Mouse (Mus musculus) embryonic facial prominence, embryonic 15.5 days (tissue): ENCODE results near the gene Fbxo7. TPM values are rescaled to one million over a fixed set of nuclear protein-coding genes. Genes with fewer than 3 reads are reported as not detected.
A peak's percentile ranks its signal among the peaks of the same experiment; 100 is the strongest.

Experiments
- ATAC-seq: fragments of 200-750 bp; cut with Nextera tagmentation; 2 replicates; pipeline ENCODE4 v1.8.0; 2017; ENCODE audit warnings: low read depth, moderate TSS enrichment; ENCODE audit not compliant: insufficient number of reproducible peaks, low FRiP score, low TSS enrichment
- H3K27ac ChIP-seq: fragments of 300-500 bp; sonication (generic); replicated peaks from 2 replicates; pipeline ENCODE4 v1.5.1; 2015; ENCODE audit warnings: mild to moderate bottlenecking, inconsistent platforms
- H3K27me3 ChIP-seq: fragments of 300-500 bp; sonication (generic); 2 replicates; pipeline ENCODE4 v1.6.1; 2015; ENCODE audit warnings: inconsistent platforms
- H3K36me3 ChIP-seq: fragments of 300-500 bp; sonication (generic); 2 replicates; pipeline ENCODE4 v1.6.1; 2015; ENCODE audit warnings: mild to moderate bottlenecking, inconsistent platforms
- H3K4me1 ChIP-seq: fragments of 300-500 bp; sonication (generic); 2 replicates; pipeline ENCODE4 v1.6.1; 2015; ENCODE audit warnings: inconsistent platforms
- H3K4me2 ChIP-seq: fragments of 300-500 bp; sonication (generic); replicated peaks from 2 replicates; pipeline ENCODE4 v1.6.1; 2015; ENCODE audit warnings: mild to moderate bottlenecking, inconsistent platforms
- H3K4me3 ChIP-seq: fragments of 300-500 bp; sonication (generic); replicated peaks from 2 replicates; pipeline ENCODE4 v1.5.1; 2015; ENCODE audit warnings: mild to moderate bottlenecking, inconsistent platforms
- H3K9ac ChIP-seq: fragments of 300-500 bp; sonication (generic); 2 replicates; pipeline ENCODE4 v1.6.1; 2015; ENCODE audit warnings: inconsistent platforms
- H3K9me3 ChIP-seq: fragments of 300-500 bp; sonication (generic); replicated peaks from 2 replicates; pipeline ENCODE4 v1.6.1; 2016; ENCODE audit warnings: inconsistent platforms
- WGBS: fragments of 180-500 bp; shearing (Covaris S2); methylation state at CpG from one replicate; pipeline ENCODE4 v1.1.7; 2015; 5-methylcytosine and 5-hydroxymethylcytosine counted together
- polyA plus RNA-seq: library from polyadenylated mRNA; unstranded; fragments of >200 nt; fragmentation: Nextera tagmentation; extraction: Ambion mirVana; gene quantifications from 2 replicates; pipeline ENCODE4 v1.2.1, GENCODE M21; 2015

Gene Fbxo7
- polyA plus RNA-seq: 26.3 and 29.9 TPM in 2 replicates

- ATAC-seq: peak; percentile 93
Observed at GRCm38 (mm10) chr10:86021749-86022473, at the start of gene Fbxo7. Gene Fbxo7 (plus strand): TSS chr10:86021972.

GRCm38 (mm10) chr10:85972915-85973314 is 48.9 kb upstream of the Fbxo7 start:
- WGBS: 66% methylated on average over 4 of the region's 4 CpGs
- Histone ChIP-seq H3K36me3 (no peaks in the 10 kb centered on the region), H3K4me2 (no peak overlapping the region), H3K9ac (no peak overlapping the region), H3K27me3 (no peaks in the 10 kb centered on the region), H3K27ac (peak overlapping the region; percentile 63), H3K4me3 (no peak overlapping the region), H3K9me3 (no peaks in the 10 kb centered on the region), H3K4me1 (no peaks in the 10 kb centered on the region)
- ATAC-seq: peak; percentile 24

More at GRCm38 (mm10) chr10:86021749-86022473, at the start of gene Fbxo7:
- no peaks in the 10 kb centered on the region for H3K9me3 ChIP-seq
- H3K4me2 ChIP-seq: peak within 1 kb of the TSS; percentile 71
- peak within 1 kb of the TSS; percentile 92 for H3K27ac ChIP-seq
- H3K27me3 ChIP-seq: no peaks in the 10 kb centered on the region
- H3K4me1 ChIP-seq: peaks cover 11% of the 10 kb centered on the region; the same call in 1 of the 2 replicates
- WGBS: under 1% methylated on average over 82 of the region's 82 CpGs
- peak within 1 kb of the TSS; percentile 96 for H3K4me3 ChIP-seq
- H3K9ac ChIP-seq: peak within 1 kb of the TSS; percentile 83
- H3K36me3 ChIP-seq: no peaks in the 10 kb centered on the region

GRCm38 (mm10) chr10:85989412-85990115 is 32.2 kb upstream of the Fbxo7 start:
- Histone ChIP-seq H3K4me2 (no peak overlapping the region), H3K4me1 (no peaks in the 10 kb centered on the region), H3K27ac (0 out of 2 replicates have a peak overlapping the region, but pooled peaks have one; percentile 22), H3K9ac (no peak overlapping the region), H3K27me3 (no peaks in the 10 kb centered on the region), H3K9me3 (no peaks in the 10 kb centered on the region), H3K4me3 (no peak overlapping the region), H3K36me3 (no peaks in the 10 kb centered on the region)
- no peak for ATAC-seq
- 68% methylated on average over 6 of the region's 6 CpGs for WGBS

- no peaks in the 10 kb centered on the region for H3K4me1 ChIP-seq
- WGBS: 78% methylated on average over 4 of the region's 4 CpGs
- no peaks in the 10 kb centered on the region for H3K36me3 ChIP-seq
- H3K9ac ChIP-seq: no peak overlapping the region
- H3K27me3 ChIP-seq: no peaks in the 10 kb centered on the region
- no peak overlapping the region for H3K27ac ChIP-seq
- no peak overlapping the region for H3K4me2 ChIP-seq
- H3K4me3 ChIP-seq: no peak overlapping the region
- ATAC-seq: no peak
- H3K9me3 ChIP-seq: no peaks in the 10 kb centered on the region
Observed at GRCm38 (mm10) chr10:85992412-85992811, 29.4 kb upstream of the Fbxo7 start.

GRCm38 (mm10) chr10:85993836-85994235 is 27.9 kb upstream of the Fbxo7 start:
- WGBS: 77% methylated on average over 9 of the region's 9 CpGs

GRCm38 (mm10) chr10:85994543-85995104 is 27.1 kb upstream of the Fbxo7 start:
- Histone ChIP-seq H3K27ac (no peak overlapping the region), H3K9me3 (no peaks in the 10 kb centered on the region), H3K4me3 (no peak overlapping the region), H3K36me3 (no peaks in the 10 kb centered on the region), H3K4me1 (no peaks in the 10 kb centered on the region), H3K4me2 (no peak overlapping the region), H3K9ac (no peak overlapping the region), H3K27me3 (no peaks in the 10 kb centered on the region)
- ATAC-seq: no peak
- 59% methylated on average over 5 of the region's 5 CpGs for WGBS

More at GRCm38 (mm10) chr10:85993836-85994235, 27.9 kb upstream of the Fbxo7 start:
- H3K9ac ChIP-seq: no peak overlapping the region
- no peak for ATAC-seq
- H3K27me3 ChIP-seq: no peaks in the 10 kb centered on the region
- H3K4me1 ChIP-seq: no peaks in the 10 kb centered on the region
- H3K27ac ChIP-seq: no peak overlapping the region
- no peak overlapping the region for H3K4me2 ChIP-seq
- no peaks in the 10 kb centered on the region for H3K9me3 ChIP-seq
- H3K36me3 ChIP-seq: no peaks in the 10 kb centered on the region
- no peak overlapping the region for H3K4me3 ChIP-seq

GRCm38 (mm10) chr10:86000447-86000846 is 21.3 kb upstream of the Fbxo7 start:
- Histone ChIP-seq H3K4me2 (no peak overlapping the region), H3K4me3 (no peak overlapping the region), H3K27ac (no peak overlapping the region), H3K27me3 (no peaks in the 10 kb centered on the region), H3K36me3 (no peaks in the 10 kb centered on the region), H3K9me3 (no peaks in the 10 kb centered on the region), H3K9ac (no peak overlapping the region), H3K4me1 (no peaks in the 10 kb centered on the region)
- no peak for ATAC-seq
- WGBS: 87% methylated on average over 4 of the region's 4 CpGs

- no peak overlapping the region for H3K4me3 ChIP-seq
- 77% methylated on average over 5 of the region's 5 CpGs for WGBS
- H3K9me3 ChIP-seq: no peaks in the 10 kb centered on the region
- H3K27me3 ChIP-seq: no peaks in the 10 kb centered on the region
- H3K4me1 ChIP-seq: no peaks in the 10 kb centered on the region
- H3K9ac ChIP-seq: no peak overlapping the region
- no peak for ATAC-seq
- H3K27ac ChIP-seq: no peak overlapping the region
- H3K4me2 ChIP-seq: no peak overlapping the region
- H3K36me3 ChIP-seq: no peaks in the 10 kb centered on the region
Observed at GRCm38 (mm10) chr10:86006455-86006854, 15.3 kb upstream of the Fbxo7 start.

- Histone ChIP-seq H3K9ac (no peak overlapping the region), H3K4me3 (no peak overlapping the region), H3K36me3 (no peaks in the 10 kb centered on the region), H3K4me1 (no peaks in the 10 kb centered on the region), H3K27me3 (no peaks in the 10 kb centered on the region), H3K9me3 (no peaks in the 10 kb centered on the region), H3K4me2 (no peak overlapping the region), H3K27ac (no peak overlapping the region)
- ATAC-seq: no peak
- 82% methylated on average over 2 of the region's 2 CpGs for WGBS
Observed at GRCm38 (mm10) chr10:86009688-86010087, 12.1 kb upstream of the Fbxo7 start.

GRCm38 (mm10) chr10:86010636-86011035 is 11.1 kb upstream of the Fbxo7 start:
- Histone ChIP-seq H3K9me3 (no peaks in the 10 kb centered on the region), H3K9ac (no peak overlapping the region), H3K27me3 (no peaks in the 10 kb centered on the region), H3K36me3 (no peaks in the 10 kb centered on the region), H3K27ac (no peak overlapping the region), H3K4me2 (no peak overlapping the region), H3K4me3 (no peak overlapping the region), H3K4me1 (no peaks in the 10 kb centered on the region)
- 59% methylated on average over 6 of the region's 6 CpGs for WGBS
- ATAC-seq: no peak

GRCm38 (mm10) chr10:86011172-86011571 is 10.6 kb upstream of the Fbxo7 start:
- Histone ChIP-seq H3K4me1 (no peaks in the 10 kb centered on the region), H3K9me3 (no peaks in the 10 kb centered on the region)
- WGBS: 68% methylated on average over 2 of the region's 2 CpGs

More at GRCm38 (mm10) chr10:86011172-86011571, 10.6 kb upstream of the Fbxo7 start:
- H3K9ac ChIP-seq: no peak overlapping the region
- no peaks in the 10 kb centered on the region for H3K27me3 ChIP-seq
- H3K4me2 ChIP-seq: no peak overlapping the region
- H3K27ac ChIP-seq: no peak overlapping the region; the same call in 1 of the 2 replicates
- H3K36me3 ChIP-seq: no peaks in the 10 kb centered on the region
- H3K4me3 ChIP-seq: no peak overlapping the region
- no peak for ATAC-seq
